Mouse (Mus musculus): ENCODE measurements around the gene Cdk18. TPM values are rescaled to one million over a fixed set of nuclear protein-coding genes. Genes with fewer than 3 reads are reported as not detected.

The Cdk18 gene
- total RNA-seq (2014; rRNA removed) (4.7 and 5.3 TPM in 2 replicates), polyA plus RNA-seq (2012; rRNA removed) (29.2 and 33.2 TPM in 2 replicates)

DNA sequence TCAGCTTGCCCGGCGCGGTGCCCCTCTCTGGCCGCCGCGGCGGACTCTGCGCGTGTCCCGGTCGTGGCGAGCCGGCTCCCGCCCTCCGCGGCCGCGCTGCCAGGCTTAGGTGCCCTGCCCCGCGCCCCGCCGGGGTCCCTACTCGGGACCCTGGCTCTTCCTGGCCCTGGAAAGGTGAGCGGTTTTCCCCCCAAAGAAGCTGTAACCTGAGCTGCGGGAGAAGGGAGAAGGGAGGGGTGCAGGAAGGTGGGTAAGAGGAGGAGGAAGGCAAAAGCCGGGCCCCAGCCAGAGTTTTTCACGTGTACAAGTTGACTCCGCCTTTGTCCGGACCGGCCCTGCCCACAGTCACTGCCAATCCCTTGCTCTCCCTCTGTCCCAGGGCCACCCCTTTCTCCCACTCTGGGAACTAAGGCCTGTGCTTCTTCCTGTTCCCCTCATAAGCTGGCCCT lies at the start of gene Cdk18:
TSS of gene Cdk18 (minus strand) at position 269 of the 449 bp plus-strand sequence.
- no peak for TF ChIP-seq CTCF (IDR thresholded peaks at IDR 0.05; ENCODE audit: low read depth, low read length)
- no peak for TF ChIP-seq POLR2A (IDR thresholded peaks at IDR 0.05; ENCODE audit: extremely low read depth, insufficient read depth, low read length)
- Histone ChIP-seq H3K4me1 (ENCODE audit: control insufficient read depth, insufficient read depth, low read length) (peaks cover 27% of the 10 kb centered on the region), H3K79me2 (ENCODE audit: control insufficient read depth, insufficient read depth, low read length) (peaks cover 33% of the 10 kb centered on the region; the same call in 1 of the 2 replicates), H3K9ac (ENCODE audit: low read depth, low read length) (peak within 1 kb of the TSS; percentile 88), H3K27ac (replicated peaks; ENCODE audit: insufficient read depth, low read depth, low read length) (peak within 1 kb of the TSS; percentile 98), H3K36me3 (ENCODE audit: control insufficient read depth, insufficient read depth, low read length) (no peaks in the 10 kb centered on the region), H3K4me3 (ENCODE audit: insufficient read depth, low read depth, low read length) (peak within 1 kb of the TSS; percentile 80), H3K27me3 (ENCODE audit: control insufficient read depth, insufficient read depth, low read length) (no peaks in the 10 kb centered on the region)
- peak; percentile 88 for DNase-seq (ENCODE audit: extremely low read depth, low read depth, low spot score)
- WGBS = under 1% methylated on average over 30 of the region's 30 CpGs

DNA sequence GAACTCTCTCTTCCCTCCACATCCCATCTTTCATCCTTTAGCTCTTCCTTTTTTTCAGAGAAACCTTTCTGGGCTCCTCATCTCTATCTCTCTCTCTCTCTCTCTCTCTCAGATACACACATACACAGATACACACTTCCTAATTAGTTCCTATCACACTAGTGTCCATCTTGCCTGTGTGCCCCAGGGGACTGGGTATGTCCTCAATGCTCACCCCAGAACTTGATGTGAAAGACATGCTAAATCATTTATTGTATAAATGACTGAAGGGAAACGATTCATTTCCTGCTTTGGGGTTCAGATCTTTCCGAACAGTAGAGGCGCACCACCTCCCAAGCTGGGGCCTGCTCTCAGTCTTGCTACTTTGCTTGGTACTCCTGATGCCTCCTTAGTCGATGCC lies 49.7 kb upstream of the Cdk18 start:
- no peaks in the 10 kb centered on the region for H3K79me2 ChIP-seq (ENCODE audit: control insufficient read depth, insufficient read depth, low read length)
- DNase-seq (ENCODE audit: extremely low read depth, low read depth, low spot score) = no peak
- 53% methylated on average over 4 of the region's 4 CpGs for WGBS
- no peak overlapping the region for H3K27ac ChIP-seq (replicated peaks; ENCODE audit: insufficient read depth, low read depth, low read length)
- H3K4me1 ChIP-seq (ENCODE audit: control insufficient read depth, insufficient read depth, low read length) = no peaks in the 10 kb centered on the region
- no peak overlapping the region for H3K4me3 ChIP-seq (ENCODE audit: insufficient read depth, low read depth, low read length)
- peaks cover 26% of the 10 kb centered on the region for H3K27me3 ChIP-seq (ENCODE audit: control insufficient read depth, insufficient read depth, low read length)
- H3K9ac ChIP-seq (ENCODE audit: low read depth, low read length) = no peak overlapping the region
- no peaks in the 10 kb centered on the region for H3K36me3 ChIP-seq (ENCODE audit: control insufficient read depth, insufficient read depth, low read length)
- no peak for TF ChIP-seq CTCF (IDR thresholded peaks at IDR 0.05; ENCODE audit: low read depth, low read length)
- TF ChIP-seq POLR2A (IDR thresholded peaks at IDR 0.05; ENCODE audit: extremely low read depth, insufficient read depth, low read length) = no peak

GRCm38 (mm10) chr1:132188442-132189066 lies 49.1 kb upstream of the Cdk18 start:
- Histone ChIP-seq H3K27me3 (ENCODE audit: control insufficient read depth, insufficient read depth, low read length) (peaks cover 26% of the 10 kb centered on the region), H3K4me3 (ENCODE audit: insufficient read depth, low read depth, low read length) (no peak overlapping the region), H3K36me3 (ENCODE audit: control insufficient read depth, insufficient read depth, low read length) (no peaks in the 10 kb centered on the region), H3K9ac (ENCODE audit: low read depth, low read length) (no peak overlapping the region), H3K79me2 (ENCODE audit: control insufficient read depth, insufficient read depth, low read length) (no peaks in the 10 kb centered on the region), H3K4me1 (ENCODE audit: control insufficient read depth, insufficient read depth, low read length) (no peaks in the 10 kb centered on the region), H3K27ac (replicated peaks; ENCODE audit: insufficient read depth, low read depth, low read length) (no peak overlapping the region)
- TF ChIP-seq CTCF (IDR thresholded peaks at IDR 0.05; ENCODE audit: low read depth, low read length) = no peak
- no peak for TF ChIP-seq POLR2A (IDR thresholded peaks at IDR 0.05; ENCODE audit: extremely low read depth, insufficient read depth, low read length)
- WGBS = 40% methylated on average over 9 of the region's 9 CpGs
- DNase-seq (ENCODE audit: extremely low read depth, low read depth, low spot score) = no peak

- Histone ChIP-seq H3K27me3 (ENCODE audit: control insufficient read depth, insufficient read depth, low read length) (peaks cover 16% of the 10 kb centered on the region), H3K79me2 (ENCODE audit: control insufficient read depth, insufficient read depth, low read length) (no peaks in the 10 kb centered on the region), H3K27ac (replicated peaks; ENCODE audit: insufficient read depth, low read depth, low read length) (no peak overlapping the region), H3K4me3 (ENCODE audit: insufficient read depth, low read depth, low read length) (no peak overlapping the region), H3K4me1 (ENCODE audit: control insufficient read depth, insufficient read depth, low read length) (no peaks in the 10 kb centered on the region), H3K36me3 (ENCODE audit: control insufficient read depth, insufficient read depth, low read length) (no peaks in the 10 kb centered on the region), H3K9ac (ENCODE audit: low read depth, low read length) (no peak overlapping the region)
- 83% methylated on average over 4 of the region's 4 CpGs for WGBS
- no peak for DNase-seq (ENCODE audit: extremely low read depth, low read depth, low spot score)
- TF ChIP-seq CTCF (IDR thresholded peaks at IDR 0.05; ENCODE audit: low read depth, low read length) (no peak), POLR2A (IDR thresholded peaks at IDR 0.05; ENCODE audit: extremely low read depth, insufficient read depth, low read length) (no peak)
Measured at GRCm38 (mm10) chr1:132186303-132186702, 46.8 kb upstream of the Cdk18 start.

GRCm38 (mm10) chr1:132171619-132172018 lies 32.1 kb upstream of the Cdk18 start:
- Histone ChIP-seq H3K9ac (ENCODE audit: low read depth, low read length) (no peak overlapping the region), H3K27ac (replicated peaks; ENCODE audit: insufficient read depth, low read depth, low read length) (no peak overlapping the region), H3K79me2 (ENCODE audit: control insufficient read depth, insufficient read depth, low read length) (no peaks in the 10 kb centered on the region), H3K4me3 (ENCODE audit: insufficient read depth, low read depth, low read length) (no peak overlapping the region), H3K4me1 (ENCODE audit: control insufficient read depth, insufficient read depth, low read length) (peaks cover 7% of the 10 kb centered on the region; the same call in 1 of the 2 replicates), H3K36me3 (ENCODE audit: control insufficient read depth, insufficient read depth, low read length) (no peaks in the 10 kb centered on the region), H3K27me3 (ENCODE audit: control insufficient read depth, insufficient read depth, low read length) (no peaks in the 10 kb centered on the region)
- WGBS = 56% methylated on average over 2 of the region's 2 CpGs
- no peak for DNase-seq (ENCODE audit: extremely low read depth, low read depth, low spot score)
- TF ChIP-seq CTCF (IDR thresholded peaks at IDR 0.05; ENCODE audit: low read depth, low read length) (no peak), POLR2A (IDR thresholded peaks at IDR 0.05; ENCODE audit: extremely low read depth, insufficient read depth, low read length) (no peak)

- Histone ChIP-seq H3K4me1 (ENCODE audit: control insufficient read depth, insufficient read depth, low read length) (peaks cover 7% of the 10 kb centered on the region; the same call in 1 of the 2 replicates), H3K4me3 (ENCODE audit: insufficient read depth, low read depth, low read length) (no peak overlapping the region), H3K9ac (ENCODE audit: low read depth, low read length) (no peak overlapping the region), H3K79me2 (ENCODE audit: control insufficient read depth, insufficient read depth, low read length) (no peaks in the 10 kb centered on the region), H3K36me3 (ENCODE audit: control insufficient read depth, insufficient read depth, low read length) (no peaks in the 10 kb centered on the region), H3K27me3 (ENCODE audit: control insufficient read depth, insufficient read depth, low read length) (no peaks in the 10 kb centered on the region), H3K27ac (replicated peaks; ENCODE audit: insufficient read depth, low read depth, low read length) (no peak overlapping the region)
- DNase-seq (ENCODE audit: extremely low read depth, low read depth, low spot score) = peak; percentile 34
- 51% methylated on average over 6 of the region's 6 CpGs for WGBS
- TF ChIP-seq CTCF (IDR thresholded peaks at IDR 0.05; ENCODE audit: low read depth, low read length) (no peak), POLR2A (IDR thresholded peaks at IDR 0.05; ENCODE audit: extremely low read depth, insufficient read depth, low read length) (no peak)
Measured at GRCm38 (mm10) chr1:132170698-132171097, 31.2 kb upstream of the Cdk18 start.

All from liver, adult 2 months (tissue).